Mouse (Mus musculus) R1 (cell line): ENCODE data around the gene Hipk3.

ENCODE experiments used
- DNase-seq: peaks from one replicate; pipeline ENCODE4 v3.0.0-alpha.2; 2018; ENCODE audit warnings: low read depth, low spot score

The Hipk3 gene

DNA sequence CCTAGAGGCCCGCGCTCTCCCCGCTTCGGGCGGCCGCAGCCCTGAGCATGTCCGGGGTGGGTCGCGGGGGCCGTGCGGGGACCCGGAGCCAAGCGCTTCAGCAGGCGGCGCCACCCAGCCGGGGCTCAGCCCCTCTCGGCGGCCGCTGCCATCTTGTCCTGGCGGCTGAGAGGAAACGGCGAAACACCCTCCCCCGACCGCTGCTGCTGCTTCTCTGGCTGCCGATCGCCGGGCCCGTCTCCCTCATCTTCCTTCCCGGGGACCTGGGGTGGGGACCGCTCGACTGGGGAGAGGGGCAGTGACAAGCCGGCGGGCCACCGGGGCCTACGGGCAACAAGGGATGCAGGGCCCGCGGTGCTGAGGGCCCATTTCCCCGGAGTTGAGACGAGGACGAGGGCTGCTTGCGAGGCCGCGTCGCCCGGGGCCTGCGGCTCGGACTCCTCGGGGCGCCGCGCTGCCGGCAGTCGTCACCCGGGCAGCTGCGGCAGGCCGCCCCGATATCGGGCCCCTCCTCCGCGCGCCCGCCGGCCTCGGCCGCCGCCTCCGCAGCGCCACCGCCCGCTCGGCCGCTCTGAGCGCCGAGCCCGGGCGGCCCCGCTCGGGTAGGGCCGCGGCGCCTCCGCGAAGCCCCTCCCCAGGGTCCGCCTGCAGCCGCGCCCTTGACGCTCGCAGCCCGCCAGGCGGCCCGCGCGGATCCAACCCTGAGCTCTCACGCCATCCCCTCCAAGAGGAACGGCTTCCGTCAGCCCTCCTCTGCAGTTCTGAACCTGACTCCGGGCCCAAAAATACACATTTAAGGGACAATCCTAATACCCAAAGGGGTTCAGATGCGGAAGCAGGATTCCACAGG lies at the start of gene Hipk3:
Gene Hipk3 (minus strand): TSS at position 496 of the 850 bp plus-strand sequence.
- DNase-seq, result peak; percentile 70

DNA sequence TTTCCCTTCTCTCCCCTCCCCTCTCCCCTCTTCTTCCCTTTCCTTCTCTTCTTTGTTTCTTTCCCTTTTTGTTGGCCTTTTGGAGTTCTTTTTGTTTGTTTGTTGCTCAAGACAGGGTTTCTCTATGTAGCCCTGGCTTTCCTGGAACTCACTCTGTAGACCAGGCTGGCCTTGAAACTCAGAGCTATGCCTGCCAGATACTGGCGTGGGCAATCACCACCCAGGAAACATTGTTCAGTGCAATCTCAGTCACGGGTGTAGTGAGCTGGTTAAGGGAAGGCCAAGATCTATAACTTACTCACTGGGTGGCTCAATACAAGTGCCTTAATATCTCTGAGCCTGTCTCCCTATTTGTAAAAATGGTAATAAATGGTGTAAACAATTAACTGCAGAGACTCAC lies 46.0 kb upstream of the Hipk3 start:
- no peak for DNase-seq

DNA sequence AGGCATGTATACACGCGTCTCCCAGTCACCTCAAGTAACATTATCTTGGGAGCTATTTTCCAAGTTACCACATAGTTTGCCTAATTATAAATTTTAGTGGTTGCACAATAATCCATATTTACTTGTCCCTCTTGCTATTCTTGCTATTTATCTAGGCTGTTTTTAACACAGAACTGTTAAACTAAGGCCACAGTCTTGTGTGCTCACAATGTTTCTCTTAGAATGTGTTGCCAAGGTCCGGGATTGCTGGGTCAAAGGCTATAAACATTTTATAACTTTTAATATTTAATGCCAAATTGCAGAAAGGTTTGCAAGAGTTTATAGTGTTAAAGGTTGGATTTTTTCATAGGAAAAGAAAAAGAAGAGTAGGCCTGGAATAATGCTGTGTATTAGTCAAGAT lies 40.5 kb upstream of the Hipk3 start:
- DNase-seq, result no peak

DNA sequence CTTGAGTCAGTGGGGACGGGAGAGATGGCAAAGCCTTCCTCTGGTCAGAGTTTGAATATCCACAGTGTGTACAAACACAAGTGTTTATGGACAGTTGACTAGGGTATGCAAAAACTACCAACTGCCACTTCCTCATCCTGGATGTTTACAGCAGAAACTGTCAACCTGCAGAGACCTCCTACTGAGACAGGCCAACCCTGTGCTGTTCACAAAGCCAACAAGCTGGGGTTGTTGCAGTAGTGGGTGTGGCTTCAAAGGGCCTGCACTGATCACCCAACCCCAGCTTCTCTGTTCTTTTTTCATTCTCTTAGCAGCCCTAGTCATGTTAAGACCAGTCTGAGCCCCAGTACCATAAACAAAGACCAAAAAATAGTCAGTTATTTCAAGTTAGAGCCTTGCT lies 38.3 kb upstream of the Hipk3 start:
- peak; percentile 63 for DNase-seq

DNA sequence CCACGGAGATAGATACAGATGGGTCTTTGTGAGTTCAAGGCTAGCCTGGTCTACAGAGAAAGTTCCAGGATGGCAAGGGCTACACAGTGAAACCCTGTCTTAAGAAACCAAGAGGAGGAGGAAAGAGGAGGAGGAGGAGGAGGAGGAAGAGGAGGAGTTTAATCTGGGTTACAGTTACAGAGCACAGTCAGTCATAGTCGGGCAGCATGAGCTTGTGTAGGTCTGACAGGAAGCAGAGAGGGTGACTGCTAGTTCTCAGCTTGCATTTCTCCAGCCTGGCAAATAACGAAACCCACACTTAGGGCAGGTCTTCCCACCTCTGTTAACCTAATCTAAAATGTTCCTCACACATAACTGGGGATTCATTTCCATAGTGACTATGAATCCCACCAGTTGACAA lies 32.3 kb upstream of the Hipk3 start:
- no peak for DNase-seq

DNA sequence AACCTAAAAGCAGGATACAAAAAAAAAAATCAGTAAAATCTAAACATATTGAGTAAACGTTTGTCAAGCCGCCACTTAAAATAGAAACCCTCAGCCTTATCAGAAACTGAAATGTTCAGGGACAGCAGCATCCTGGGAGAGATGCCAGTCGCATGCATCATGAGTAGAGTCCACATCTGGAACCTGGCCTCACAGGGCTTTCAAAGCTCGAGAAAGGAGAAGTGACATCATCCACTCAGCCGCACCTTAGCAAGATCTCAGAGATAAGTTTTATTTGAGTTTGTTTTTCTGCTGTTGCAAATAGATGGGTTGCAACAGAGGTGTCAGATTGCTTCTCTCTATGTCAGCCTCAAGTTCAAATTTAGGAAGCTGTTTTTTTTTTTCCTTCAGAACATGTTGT lies 31.3 kb upstream of the Hipk3 start:
- DNase-seq, result no peak

DNA sequence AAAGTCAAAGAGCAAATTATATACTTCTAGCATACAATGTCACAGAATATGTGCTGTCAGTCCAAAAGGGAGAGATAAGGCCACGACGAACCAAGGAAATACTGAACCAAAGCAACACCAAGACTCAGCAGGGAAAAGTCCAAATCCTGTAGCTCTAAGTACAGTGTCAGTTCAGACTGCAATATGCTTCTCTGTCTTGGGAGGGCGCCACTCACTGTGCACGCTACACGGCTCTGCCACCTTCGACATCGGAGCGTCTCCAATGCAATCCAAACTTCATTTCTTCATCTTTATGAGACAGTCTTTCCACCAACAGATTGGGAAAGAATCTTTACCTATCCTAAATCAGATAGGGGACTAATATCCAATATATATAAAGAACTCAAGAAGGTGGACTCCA lies 17.4 kb upstream of the Hipk3 start:
- DNase-seq, result peak; percentile 38

DNA sequence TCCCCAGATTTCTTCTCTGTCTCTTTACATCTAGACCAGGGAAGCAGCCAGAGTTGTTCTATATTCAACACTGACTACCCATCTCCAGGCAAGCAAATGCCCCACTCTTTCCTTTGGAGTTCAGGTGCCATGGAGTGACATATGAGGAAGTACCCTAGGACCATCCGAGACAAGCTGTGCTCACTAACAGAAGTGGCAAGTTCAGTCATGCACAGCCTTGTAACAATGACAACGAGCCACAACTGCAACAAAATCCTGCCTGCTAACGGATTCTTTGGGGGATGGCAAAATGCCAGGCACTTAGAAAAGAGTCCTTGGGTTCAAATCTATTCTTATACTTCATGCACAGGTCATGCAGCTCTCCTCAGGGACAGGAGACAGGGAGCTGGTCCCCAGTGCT lies 8.1 kb upstream of the Hipk3 start:
- no peak for DNase-seq

DNA sequence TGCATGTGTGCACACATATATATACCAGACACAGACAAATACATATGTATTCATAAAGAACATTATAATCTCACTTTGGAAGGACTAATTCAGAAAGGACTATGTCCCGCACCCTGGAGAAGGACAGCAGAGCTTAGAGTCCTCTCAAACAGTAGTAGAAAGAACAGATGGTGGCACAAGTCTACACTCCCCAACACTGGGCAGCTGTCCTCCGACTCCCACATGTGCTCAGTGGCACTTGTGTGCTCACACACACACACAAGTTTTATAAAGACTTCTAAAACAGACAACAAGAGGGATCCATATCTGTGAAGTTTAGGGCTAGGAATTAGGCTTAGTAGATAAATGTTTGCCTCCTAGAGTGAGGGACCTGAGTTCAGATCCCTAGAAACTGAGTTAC lies 6.8 kb upstream of the Hipk3 start:
- no peak for DNase-seq

DNA sequence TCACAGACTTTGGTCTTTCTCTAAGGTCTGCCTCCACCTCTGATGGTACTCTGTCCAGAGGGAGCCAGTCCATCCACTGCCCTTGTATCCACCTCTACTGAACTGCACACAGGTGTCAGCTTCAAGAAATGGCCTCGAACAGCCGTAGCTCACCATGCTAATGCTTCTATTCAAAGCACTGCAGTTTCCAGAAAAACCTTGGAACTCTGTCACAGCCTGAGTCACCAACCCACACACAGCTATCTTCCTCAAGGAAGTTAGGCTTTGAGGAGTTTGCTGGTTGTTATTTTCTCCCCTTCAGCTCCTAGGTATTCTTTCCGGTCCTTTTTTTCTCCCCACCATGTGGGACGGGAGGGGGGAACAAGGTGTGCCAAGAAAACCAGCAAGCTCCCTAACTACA lies 3.5 kb upstream of the Hipk3 start:
- DNase-seq, result peak; percentile 11

DNA sequence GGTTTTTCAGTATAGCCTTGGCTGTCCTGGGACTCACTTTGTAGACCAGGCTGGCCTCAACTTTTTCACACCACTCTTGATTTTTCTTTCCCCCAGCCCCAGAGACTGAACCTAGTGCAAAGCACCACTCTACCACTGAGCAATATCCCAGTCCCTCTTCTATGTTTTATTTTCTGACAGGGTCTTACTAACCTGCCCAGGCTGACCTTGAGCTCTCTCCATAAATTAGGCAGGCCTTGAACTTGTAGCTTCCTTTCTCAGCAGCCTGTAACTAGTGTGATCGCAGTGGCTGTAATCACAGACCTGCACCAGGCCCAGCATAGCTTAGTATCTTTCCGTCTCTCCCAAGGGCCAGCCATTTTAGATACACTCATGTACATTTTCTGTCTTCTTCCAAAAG lies 3.0 kb upstream of the Hipk3 start:
- no peak for DNase-seq

DNA sequence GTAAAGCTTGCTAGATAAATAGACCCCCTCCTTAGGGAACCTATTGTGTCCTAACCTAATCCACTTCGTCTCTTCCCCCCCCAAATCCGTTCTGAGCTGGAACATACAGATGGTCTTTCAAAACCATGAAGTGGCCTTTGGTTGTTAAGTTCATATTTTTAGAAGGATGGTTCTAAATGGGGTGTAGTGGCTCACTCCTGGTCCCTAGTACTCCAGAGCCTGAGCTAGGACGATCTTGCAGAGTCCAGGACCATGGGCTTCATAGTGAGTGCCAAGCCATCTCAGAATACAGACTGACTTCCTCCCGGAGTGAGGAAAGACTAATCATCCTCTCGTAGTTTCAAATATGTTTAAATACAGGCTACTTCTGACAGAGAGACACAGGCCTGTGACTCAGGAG lies 2.0 kb upstream of the Hipk3 start:
- no peak for DNase-seq

DNA sequence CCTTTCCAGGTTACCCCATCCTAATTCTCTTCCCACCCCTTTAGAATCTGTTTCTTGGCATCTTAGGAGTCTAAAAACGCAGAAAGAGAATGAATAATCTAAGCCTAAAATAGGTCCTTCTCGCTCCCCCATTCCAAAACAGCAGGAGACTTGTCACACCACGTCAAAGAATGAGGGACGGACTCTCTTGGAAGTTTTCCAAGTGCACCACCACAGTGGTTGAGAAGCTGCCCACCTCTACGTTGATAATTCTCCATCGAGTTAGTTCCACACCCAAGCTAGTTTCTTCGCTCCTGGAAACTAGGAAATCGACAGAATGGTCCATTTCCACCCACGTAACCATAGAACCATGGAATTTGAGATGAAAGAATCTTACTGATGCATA lies 547 bp upstream of the Hipk3 start:
- DNase-seq, result no peak

DNA sequence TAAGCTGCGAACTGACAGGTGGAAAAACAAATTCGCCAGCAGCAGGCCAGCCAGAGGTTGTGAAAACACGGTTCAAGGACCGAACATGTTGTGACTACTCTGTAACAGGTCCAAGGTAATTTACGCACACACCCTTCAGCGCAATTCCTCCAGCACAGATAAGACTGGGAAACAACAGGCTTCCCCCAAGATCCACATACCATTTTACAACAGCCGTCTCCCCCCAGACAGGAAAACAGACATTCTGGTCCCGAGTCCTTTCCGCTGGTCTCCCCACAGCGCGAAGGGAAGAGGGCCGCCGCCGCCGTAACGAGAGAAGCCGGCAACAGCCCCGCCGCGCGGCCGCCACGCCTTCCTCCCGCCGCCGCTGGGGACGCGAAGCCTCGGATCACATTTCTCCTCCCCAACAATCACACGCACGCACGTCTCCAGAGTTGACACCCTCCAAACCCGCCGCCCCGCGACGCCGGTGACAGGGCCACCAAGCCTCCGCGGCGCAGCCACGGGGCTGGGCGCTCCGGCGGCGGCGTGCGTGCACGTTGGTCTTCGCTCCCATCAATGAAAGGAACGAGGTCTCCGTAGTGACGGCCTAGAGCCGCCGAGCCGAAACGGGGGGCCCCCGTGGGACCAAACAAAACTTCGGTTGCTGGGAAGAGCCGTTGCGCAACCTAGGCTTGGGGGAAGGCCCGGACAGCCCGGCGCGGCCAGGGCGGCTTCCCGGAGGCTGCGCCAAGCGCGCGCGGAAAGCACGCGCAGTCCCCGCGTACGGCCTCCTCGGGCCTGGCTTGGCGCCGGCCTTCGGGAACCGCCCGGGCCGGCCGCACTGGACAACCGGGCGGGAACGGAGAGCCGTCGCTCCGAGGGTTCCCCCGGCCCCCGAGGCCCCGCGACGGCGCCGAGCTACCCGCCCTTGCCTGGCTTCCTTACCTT lies 960 bp downstream of the Hipk3 start:
- peak; percentile 82 for DNase-seq

DNA sequence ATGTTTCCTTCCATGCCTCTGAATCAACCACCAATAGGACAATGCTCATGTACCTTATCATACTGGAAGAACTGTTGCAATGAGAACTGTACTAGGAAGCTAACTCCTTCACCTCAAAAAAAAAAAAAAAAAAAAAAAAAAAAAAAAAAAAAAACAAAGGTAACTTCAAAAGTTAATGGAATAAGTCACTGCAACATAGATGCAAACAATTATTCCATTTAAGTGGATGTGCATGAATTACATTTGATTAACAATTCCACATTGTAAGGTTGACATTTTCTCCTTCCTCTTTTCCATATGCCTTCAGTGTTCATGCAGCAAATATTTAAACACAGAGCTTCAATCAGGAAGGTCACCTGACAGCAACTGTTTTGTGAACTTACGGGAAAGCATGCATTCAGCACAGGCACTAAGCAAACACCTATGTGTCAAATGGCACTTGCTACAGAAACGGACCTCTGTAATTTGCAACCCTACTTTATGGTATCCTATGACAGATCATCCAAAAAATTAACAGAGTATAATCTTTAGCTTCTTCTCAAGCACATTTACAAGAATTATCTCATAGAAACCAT lies 2.9 kb downstream of the Hipk3 start:
- no peak for DNase-seq

DNA sequence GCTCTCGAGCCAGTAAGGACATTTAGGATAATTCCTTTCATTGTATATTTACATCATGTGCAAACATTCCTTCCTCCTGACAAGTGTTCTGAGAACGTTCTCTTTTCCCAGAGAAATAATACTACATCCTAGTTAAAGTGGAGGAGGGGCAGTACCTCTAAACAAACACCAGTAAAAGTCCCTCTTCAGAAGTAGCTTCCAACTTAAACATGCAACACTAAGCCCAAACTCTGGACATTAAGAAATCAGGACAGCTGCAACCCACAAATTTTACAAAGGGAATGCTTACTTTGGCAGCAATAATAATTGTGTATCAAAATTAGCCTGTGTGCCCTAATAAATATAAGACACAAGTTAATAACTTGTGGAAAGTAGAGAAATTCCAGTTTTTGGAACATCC lies 3.5 kb downstream of the Hipk3 start:
- DNase-seq, result no peak

DNA sequence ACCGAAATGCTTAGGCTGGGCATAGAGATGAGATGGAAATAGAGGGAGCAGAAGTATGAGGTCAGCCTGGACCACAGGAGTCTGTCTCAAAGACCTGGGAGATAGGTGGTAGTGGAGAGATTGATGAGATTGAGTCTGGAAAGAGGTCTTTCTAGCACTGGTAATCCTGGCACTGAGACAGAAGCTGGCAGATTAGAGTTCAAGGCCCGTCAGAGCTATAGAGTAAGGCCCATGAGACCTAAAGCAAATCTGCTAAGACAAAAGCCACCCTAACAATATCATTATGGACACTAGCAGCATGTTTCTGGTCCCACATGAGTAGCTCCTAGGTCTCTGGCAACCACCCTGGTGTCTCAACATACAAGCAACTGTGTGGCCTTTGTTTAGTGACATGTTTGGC lies 4.4 kb downstream of the Hipk3 start:
- no peak for DNase-seq

DNA sequence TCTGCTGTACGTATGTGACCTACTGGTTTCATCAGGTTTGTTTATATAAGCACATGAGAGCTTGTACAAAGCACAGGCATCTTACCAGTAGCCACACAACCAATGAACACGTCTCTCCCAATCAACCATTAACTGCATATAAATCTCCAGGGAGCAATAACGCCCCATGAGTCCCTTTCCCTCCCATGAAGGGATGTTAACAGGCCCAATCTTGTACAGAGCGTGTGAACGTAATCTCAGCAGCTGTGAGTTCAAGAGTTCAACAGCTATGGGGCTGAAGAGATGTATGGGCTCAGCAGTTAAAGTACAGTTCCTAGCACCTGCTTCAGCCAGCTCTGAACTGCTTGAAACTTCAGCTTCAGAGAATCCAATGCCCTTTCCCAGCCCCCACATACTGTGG lies 9.8 kb downstream of the Hipk3 start:
- DNase-seq, result no peak

DNA sequence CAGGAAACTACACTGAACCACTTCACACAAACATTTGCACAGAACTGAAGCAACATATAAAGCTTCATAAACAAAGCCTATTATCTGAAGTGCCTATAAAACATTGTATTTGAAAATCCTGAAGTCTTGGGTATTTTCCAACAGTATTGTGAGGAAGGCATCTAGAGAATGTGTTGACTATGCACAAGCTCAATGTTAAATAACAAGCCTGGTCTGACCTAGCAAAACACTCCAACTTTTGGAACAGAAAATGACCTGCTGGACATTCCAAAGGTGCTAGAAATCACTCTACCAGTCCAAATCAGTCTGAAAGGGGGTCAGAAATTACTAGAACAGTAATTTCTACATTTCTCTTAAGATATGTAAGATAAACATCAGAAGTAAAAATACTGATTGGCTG lies 12.1 kb downstream of the Hipk3 start:
- DNase-seq, result no peak

DNA sequence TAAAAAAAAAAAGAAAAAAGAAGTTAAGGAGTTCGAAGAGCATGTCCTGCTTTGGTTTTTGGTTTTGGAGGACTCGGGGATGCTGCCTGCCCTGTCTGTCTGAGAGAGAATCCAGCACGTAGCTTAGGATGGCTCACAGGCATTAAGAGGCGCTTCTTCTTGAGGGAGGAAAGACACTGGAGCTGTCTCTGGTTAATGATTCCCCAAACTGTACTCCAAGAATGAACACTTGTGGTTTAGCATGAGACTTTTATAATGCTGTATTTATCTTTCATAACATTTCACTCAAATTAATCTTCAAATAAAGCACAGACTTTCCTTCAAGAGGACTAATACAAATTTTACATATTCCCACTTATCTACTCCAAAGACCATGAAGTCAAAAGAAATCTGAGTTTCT lies 15.2 kb downstream of the Hipk3 start:
- DNase-seq, result no peak

DNA sequence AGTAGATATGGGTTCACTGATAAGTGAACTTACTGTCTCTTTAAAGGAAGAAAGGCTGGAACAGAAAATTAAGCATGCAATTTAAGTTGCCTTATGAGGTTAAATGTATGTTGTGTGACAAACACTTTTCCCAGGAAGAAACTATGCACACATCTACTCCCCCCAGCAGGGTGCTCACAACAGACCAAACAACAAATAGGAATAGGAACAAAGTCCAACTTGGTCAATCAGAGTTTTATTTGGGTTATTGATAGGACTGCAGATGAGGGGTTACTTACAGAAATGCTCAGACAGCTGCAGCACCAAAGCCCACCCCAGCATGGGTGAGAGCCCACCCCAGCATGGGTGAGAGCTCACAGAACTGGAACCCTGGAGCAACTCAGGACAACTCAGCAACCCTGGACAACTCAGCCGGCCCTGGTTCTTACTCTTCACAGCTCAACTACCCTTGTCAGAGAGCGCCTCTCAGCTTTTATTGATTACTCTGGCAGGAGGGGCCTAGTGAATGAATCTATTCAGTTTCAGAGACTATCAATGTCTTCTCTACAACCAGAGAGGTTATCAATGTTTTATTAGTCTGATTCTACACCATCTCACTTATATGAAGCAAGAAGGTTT lies 16.7 kb downstream of the Hipk3 start:
- no peak for DNase-seq

DNA sequence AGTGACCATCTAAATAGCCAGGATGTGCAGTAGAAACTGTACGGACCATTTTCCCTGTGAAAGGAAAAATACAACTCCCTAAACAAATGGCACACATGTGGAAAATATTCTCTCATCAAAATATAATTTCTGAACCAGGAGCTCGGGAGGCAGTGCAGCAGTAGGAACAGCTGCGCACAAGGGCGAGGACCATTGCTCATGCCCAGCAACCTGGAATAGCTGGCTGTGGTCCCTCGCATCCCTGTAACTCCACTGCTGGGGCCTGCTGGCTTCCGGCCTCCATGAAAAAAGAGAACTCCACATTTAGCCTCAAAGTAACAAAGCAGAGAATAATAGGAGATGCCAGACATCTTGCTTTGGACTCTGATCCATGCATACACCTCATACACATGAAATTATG lies 22.2 kb downstream of the Hipk3 start:
- no peak for DNase-seq
